Mouse (Mus musculus) splenic B cell, adult 2 months (primary cell): ENCODE data around the gene Grrp1.

Experiments used
- DNase-seq: peaks from one replicate; pipeline ENCODE4 v3.0.0-alpha.2; 2011; ENCODE audit warnings: low read depth, low spot score
- H3K27me3 ChIP-seq: 2 replicates; pipeline ENCODE4 v1.6.1; 2012; ENCODE audit warnings: mild to moderate bottlenecking, low read length, moderate library complexity, mixed read lengths; ENCODE audit not compliant: control insufficient read depth, poor library complexity, insufficient read depth, severe bottlenecking
- H3K36me3 ChIP-seq: 2 replicates; pipeline ENCODE4 v1.6.1; 2012; ENCODE audit warnings: mild to moderate bottlenecking, low read length, moderate library complexity, mixed read lengths; ENCODE audit not compliant: control insufficient read depth, poor library complexity, insufficient read depth, severe bottlenecking

Grrp1 gene

DNA sequence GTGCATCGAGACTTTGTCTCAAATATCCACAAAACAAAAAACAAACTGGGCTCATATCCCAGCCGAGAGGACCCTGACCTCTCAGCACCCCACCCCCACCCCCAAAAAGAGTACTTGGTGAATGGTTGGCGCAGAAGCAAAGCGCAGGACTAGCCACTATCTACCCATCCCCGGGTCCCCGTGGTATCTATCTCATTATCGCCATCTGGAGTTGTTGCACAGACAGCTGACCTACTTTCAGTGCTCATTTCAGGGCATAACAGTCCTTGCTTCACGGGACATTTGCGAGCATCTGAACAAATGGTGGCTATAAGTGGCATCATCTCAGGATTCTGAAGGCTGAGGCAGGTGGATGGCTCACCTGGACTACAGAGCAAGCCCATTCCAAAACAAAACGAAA, 15.2 kb downstream of the Grrp1 start:
- Histone ChIP-seq H3K36me3 (no peaks in the 10 kb centered on the region), H3K27me3 (no peaks in the 10 kb centered on the region)
- DNase-seq: no peak

DNA sequence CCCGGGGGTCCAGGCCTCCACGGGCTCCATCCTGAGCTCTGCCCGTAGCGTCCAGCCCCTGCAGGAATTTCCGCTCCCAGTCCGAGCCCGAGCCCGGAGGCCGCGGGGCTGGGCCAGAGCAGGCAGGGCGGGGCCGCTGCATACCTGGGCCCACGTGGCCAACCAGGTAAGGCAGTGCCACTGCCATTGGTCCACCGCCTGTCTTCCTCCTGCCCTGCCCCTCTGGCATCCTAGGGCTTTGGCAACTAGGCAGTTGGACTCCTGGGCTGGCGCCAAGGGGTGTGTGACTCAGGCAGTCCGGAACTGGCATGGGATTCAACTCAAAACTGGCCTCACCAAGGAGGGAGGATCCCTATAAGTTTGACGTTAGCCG, 15.6 kb downstream of the Grrp1 start, which contains the start of gene Cnksr1:
Gene Cnksr1 (minus strand): TSS at position 121 of the 373 bp plus-strand sequence.
- Histone ChIP-seq H3K36me3 (no peaks in the 10 kb centered on the region), H3K27me3 (no peaks in the 10 kb centered on the region)
- no peak for DNase-seq

DNA sequence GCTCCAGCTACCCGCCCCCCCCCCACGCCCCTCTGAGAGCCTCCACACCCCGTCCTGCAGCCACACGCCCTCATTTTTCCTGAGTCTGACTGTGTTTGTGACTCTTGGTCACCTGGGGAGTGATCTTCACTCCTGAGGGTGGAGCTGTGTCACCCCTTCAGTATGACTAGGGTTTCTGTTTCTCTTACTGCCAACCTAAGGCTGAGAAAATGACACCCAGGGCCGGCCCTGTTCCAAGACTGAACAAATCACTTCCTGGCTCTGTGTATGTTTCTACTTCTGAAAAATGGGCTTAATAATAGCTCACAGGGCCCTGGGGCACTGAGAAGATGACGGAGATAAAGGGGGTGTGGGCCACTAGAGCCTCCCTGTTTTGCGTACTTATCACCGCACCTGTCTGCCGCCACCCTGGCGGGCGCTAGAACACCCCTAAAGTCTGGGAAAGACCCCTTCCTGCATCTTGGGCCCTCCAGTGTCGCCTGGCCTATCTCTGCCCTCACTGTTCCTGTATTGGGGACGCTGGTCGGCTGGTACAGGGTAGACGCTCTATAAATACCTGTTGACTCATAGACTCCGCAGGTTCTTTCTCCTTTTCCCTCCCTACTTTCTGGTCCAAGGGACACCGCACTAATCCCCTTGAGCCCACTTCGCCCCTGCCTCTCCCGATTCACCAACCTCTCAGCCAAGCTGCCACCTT, 16.2 kb downstream of the Grrp1 start:
- Histone ChIP-seq H3K27me3 (no peaks in the 10 kb centered on the region), H3K36me3 (no peaks in the 10 kb centered on the region)
- no peak for DNase-seq

DNA sequence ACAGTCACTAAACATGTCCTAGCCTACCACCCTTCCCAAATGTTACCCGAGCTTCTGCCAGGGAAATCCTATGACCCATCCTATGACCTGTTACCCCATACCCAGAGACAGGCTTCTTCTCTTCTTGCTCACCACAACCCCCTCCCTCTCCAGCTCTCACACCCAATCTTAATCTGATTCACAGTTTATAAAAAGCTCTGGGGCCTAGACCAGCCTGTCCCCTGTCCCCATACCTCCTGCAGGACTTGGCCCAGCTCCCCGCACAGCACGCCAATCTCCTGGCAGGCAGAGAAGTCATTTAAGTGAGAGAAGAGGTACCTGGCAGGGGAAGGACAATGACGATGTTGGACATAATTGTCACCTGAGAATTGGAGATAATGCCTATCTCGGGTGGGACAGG, 19.0 kb downstream of the Grrp1 start:
- no peaks in the 10 kb centered on the region for H3K36me3 ChIP-seq
- H3K27me3 ChIP-seq: no peaks in the 10 kb centered on the region
- DNase-seq: no peak

GRCm38 (mm10) chr4:134230431-134230830, 23.5 kb downstream of the Grrp1 start:
- no peaks in the 10 kb centered on the region for H3K36me3 ChIP-seq
- no peak for DNase-seq
- H3K27me3 ChIP-seq: no peaks in the 10 kb centered on the region

DNA sequence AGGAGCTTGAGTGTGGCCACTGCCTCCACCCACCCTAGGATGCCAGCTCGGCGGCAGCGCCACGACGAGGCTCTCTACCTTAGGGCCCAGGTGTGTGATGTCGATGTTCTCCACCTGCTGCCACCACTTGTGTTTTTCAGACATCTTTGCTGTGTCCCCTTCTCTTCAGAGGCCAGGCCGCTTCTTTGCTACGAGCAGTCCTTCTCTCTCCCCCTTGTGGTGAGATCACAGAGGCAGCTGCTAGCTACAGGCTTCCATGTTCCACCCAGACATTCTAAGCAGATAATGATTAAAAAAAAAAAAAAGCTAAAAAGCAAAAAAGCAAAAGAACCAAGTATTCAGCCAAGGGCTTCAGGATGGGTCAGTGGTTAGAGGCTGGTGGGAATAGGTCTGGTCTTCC, 26.7 kb downstream of the Grrp1 start, which contains the start of gene Catsper4:
Gene Catsper4 (minus strand): TSS at position 190 of the 400 bp plus-strand sequence.
- Histone ChIP-seq H3K27me3 (no peaks in the 10 kb centered on the region), H3K36me3 (no peaks in the 10 kb centered on the region)
- DNase-seq: peak; percentile 13

GRCm38 (mm10) chr4:134222793-134223600, 30.9 kb downstream of the Grrp1 start:
- Histone ChIP-seq H3K27me3 (no peaks in the 10 kb centered on the region), H3K36me3 (no peaks in the 10 kb centered on the region)
- DNase-seq: no peak

GRCm38 (mm10) chr4:134206488-134207053, 47.3 kb downstream of the Grrp1 start:
- Histone ChIP-seq H3K27me3 (no peaks in the 10 kb centered on the region), H3K36me3 (no peaks in the 10 kb centered on the region)
- no peak for DNase-seq

GRCm38 (mm10) chr4:134203340-134203896, 50.5 kb downstream of the Grrp1 start:
- Histone ChIP-seq H3K36me3 (no peaks in the 10 kb centered on the region), H3K27me3 (no peaks in the 10 kb centered on the region)
- DNase-seq: no peak

GRCm38 (mm10) chr4:134202904-134203303, 51.0 kb downstream of the Grrp1 start, which contains the start of gene Gm7534:
Gene Gm7534, minus strand, starts transcription at chr4:134203004.
- Histone ChIP-seq H3K27me3 (no peaks in the 10 kb centered on the region), H3K36me3 (no peaks in the 10 kb centered on the region)
- no peak for DNase-seq
